Mouse (Mus musculus) naive thymus-derived CD4-positive, alpha-beta T cell, adult 2 months (primary cell): ENCODE results near the gene Gm3238.
"Not testable (repeated sequence)": the region's sequence is repeated elsewhere in the genome, so short reads cannot be mapped to it uniquely, and the experiment has no call there.

Source experiments
- DNase-seq: peaks from one replicate; pipeline ENCODE4 v3.0.0-alpha.2; 2011; ENCODE audit warnings: low read depth

Gene Gm3238

DNA sequence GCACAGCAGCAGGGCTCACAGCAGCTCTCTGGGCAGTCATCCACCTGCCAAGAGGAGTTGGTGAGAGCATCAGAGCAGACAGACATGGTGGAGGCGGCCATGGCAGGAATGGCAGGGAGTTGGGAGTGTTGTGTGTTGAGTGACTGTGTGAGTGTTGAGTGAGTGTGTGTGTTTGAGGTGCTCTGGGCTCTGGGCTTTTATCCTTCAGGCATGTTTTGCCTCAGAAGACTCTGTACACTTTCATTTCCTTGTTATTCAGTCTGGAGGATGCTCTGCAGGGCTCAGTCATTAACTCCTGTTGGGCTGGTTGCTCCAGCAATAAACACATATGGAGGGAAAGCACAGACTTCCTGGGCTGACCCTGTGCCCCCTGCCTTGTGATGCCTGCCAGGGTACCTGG lies at the start of gene Gm3238:
Gm3238 (minus strand) TSS at position 101 of the 400 bp plus-strand sequence.
- DNase-seq: not testable (repeated sequence)

DNA sequence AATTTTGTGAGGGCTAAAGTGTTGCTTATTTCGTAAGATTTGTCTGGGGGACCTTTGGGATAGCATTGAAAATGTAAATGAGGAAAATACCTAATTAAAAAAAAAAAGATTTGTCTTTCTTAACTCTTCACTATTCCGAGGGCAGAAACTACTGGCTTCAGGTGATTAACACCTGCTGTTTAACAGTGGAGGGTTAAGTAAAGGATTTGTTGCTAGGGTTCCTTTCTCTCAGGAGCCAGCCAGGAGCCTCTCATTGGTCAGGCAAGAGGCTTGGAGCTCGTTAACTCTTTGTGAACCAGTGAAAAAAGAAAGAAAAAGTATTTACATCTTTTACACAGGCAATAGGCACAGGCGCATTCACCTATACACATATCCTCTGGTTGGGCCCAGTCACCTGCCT lies 48.1 kb upstream of the Gm3238 start:
- DNase-seq: no peak

DNA sequence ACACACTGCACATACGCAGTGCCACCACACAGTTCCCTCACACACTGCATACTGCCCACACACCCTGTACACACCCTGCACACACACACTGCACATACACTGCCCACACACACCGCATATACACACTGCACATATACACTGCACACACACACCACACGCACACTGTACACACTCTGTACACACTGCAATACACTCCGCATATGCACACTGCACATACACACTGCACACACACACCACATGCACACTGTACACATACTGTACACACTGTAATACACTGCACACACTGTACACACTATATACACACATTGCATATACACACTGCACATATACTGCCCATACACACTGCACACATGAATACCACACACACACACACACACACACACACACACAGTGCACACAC lies 47.4 kb upstream of the Gm3238 start:
- no peak for DNase-seq

DNA sequence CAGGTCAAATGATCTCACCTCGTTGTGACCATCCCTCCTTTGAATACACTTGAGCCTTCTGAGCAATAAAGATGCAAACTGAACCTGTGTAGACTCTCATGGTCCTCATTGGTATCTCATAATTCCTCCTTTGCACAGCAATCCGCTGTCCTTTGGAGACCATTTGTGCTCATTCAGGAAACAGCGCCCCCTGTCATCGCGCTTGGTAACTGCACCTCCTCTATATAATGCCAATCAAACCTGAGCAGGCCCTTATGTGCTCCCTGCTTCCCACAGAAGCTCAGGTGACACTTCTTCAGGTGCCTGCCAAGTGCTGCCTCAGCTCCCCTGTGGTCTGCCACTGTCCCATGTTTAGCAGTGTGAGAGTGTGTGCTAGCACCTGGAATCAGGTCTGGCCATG lies 44.4 kb upstream of the Gm3238 start:
- peak; percentile 42 for DNase-seq

DNA sequence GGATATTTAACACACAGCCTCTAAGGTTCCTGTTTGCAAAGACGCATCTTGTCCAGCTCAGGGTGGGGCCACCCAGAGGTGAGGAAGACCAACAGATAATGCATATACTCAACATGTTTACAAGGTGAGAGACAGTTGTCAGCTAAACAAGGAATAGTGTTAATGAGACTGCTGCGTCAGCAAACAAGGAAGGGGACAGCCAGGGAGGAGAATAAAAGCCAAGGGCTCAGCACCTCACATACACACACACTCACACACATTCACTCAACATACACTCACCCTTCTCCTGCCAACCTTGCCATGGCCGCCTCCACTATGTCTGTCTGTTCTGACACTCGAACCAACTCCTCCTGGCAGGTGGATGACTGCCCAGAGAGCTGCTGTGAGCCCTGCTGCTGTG lies 43.3 kb upstream of the Gm3238 start, which contains the start of gene Gm2696:
Gm2696 (plus strand) TSS at position 301 of the 400 bp plus-strand sequence.
- DNase-seq: no peak

DNA sequence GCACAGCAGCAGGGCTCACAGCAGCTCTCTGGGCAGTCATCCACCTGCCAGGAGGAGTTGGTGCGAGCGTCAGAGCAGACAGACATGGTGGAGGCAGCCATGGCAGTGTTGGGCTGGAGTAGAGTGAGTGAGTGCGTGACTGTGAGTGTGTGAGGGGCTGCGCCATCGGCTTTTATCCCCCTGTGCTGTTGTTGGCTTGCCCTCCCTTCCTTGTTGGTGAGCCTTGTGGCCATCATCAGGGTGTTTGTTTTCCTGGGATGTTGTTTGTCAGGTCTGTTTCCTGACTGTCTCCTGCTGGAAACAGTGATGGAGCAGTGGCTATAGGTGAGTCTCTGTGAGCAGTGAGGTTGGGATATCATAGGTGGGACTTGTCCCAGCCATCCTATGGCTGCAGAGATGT lies 40.6 kb upstream of the Gm3238 start, which contains the start of gene Gm9507:
Gm9507 (minus strand) TSS at position 101 of the 400 bp plus-strand sequence.
- no peak for DNase-seq

DNA sequence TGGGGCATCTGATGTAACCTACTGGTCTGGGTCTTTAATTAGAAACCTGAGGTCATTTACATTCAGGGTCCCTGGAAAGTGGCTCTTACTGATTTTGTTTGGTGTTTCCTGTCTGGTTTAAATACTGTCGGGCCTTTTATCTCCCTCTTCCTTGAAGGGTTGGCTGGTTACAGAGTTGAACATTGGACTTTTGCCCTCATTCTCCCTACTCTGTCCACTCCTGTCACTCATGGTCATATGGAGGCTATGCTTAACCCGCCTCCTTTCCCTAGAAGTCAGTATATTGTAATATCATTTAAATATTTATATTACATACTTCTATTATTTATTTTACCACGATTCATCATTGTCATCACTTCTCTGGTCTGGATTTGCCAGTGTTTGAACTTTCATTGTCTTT lies 33.0 kb upstream of the Gm3238 start:
- no peak for DNase-seq

DNA sequence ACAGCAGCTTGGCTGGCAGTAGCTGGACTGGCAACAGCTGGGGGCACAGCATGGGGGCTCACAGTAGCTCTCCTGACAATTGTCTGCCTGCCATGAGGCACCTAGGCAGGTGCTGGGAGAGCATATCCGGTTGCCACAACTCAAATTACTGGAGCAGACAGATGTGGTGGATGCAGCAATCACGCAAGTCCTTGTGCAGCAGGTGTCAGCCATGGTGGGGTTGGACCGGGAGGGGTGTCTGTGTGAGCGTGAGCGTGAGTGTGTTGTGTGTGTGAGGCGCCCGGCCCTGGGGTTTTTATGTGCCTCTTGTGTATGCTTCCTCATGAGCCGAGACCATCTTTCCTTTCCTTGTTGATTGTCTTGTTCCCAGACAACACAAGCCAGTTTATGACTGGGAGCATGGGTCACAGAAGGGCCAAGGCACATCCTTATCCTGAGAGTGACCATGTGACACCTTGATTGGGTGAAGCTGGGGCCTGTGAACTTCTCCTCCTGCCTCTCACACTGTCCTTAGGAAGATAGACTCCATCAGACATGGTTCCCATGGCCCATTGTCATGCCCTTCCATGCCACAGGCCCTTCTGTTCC lies 27.9 kb upstream of the Gm3238 start, which contains the start of gene Gm19668:
Gm19668 (minus strand) TSS at position 213 of the 588 bp plus-strand sequence.
- no peak for DNase-seq

DNA sequence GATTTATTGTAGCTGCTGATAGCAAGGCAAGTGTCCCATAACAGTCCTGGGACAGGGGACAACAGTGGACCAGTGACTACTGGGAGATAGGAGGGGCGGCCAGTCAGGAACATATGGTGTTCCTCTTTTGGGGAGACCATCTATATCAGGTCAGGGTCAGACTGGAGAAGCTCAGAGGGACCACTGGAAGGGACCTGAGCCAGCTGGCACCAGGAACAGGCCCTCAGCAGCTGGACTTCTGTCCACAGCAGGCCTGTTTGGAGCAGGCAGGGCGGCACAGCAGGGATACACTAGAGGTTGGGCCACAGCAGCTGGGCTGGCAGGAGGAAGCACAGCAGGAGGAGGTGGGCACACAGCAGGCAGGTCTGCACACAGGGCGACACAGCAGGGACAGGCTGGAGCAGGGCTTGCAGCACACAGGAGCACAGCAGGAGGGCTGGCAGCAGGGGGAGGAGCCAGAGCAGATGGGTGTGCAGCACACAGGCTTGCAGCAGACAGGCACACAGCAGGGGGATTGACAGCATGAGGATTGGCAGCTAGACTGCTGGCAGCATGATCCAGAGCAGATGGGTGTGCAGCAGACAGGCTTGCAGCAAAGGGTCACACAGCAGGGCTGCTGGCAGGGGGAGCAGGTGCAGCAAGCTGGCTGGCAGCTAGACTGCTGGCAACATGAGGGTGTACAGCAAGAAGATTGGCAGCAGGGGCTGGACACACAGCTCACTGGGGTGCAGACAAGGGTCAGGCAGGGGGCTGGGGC lies 27.2 kb upstream of the Gm3238 start:
- not testable (repeated sequence) for DNase-seq

DNA sequence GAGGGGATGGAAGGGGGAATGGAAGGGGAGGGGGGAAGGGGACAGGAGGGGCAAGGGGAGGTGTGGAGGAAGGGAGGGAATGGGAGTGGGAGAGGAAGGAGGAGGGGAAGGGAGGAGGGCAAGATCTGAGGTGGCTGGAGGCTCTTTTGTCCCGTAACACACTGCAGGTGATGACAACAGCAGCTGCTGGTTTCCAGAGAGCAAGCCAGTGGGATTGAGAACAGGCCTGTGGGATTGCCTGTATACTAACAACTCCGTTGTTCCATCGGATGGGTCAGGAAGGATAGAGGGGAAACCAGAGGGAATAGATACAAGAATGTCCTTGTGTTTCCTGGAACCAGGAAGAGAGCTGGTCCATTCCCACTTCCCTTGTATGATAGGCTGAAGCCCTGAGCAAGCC lies 26.6 kb upstream of the Gm3238 start:
- no peak for DNase-seq

DNA sequence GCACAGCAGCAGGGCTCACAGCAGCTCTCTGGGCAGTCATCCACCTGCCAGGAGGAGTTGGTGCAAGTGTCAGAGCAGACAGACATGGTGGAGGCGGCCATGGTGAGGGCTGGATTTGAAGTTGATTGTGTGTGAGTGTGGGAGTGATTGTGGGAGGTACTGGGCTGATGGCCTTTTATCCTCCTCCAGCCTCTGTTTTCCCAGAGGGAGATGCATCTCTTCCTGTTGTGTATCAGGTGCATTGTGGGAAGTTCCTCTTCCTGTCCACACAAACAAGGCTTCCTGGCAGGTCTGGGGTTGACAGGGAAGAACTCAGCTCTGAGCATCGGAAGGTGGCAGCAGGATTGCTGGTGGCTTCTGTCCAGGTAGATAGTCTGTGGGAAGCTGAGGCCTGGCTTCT lies 23.9 kb upstream of the Gm3238 start, which contains the start of gene Gm9639:
Gm9639 (minus strand) TSS at position 101 of the 400 bp plus-strand sequence.
- no peak for DNase-seq

DNA sequence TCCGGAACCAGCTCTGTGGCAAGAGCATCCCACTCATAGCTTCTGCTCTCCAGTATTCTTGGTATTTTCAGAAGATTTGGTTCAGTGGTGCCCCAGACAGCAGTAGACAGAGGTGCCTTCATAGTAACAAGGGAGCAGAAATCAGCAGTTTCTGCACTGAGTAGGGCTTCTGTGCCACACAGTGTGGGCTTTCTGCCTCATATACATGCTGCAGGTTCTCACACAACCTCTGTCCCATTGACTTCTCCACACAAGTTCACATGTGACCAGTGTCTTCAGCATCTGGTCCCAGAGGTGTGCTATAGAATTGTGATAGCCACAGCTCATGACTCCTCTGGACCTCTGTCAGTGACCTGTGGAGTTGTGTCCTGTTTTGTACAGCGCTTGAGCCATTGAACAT lies 17.5 kb upstream of the Gm3238 start:
- no peak for DNase-seq

DNA sequence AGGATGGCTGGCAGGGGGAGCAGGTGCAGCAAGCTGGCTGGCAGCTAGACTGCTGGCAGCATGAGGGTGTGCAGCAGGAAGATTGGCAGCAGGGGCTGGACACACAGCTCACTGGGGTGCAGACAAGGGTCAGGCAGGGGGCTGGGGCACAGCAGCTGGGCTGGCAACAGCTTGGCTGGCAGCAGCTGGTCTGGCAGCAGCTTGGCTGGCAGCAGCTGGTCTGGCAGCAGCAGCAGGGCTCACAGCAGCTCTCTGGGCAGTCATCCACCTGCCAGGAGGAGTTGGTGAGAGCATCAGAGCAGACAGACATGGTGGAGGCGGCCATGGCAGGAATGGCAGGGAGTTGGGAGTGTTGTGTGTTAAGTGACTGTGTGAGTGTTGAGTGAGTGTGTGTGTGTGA lies 16.8 kb upstream of the Gm3238 start, which contains the start of gene Gm7137:
Gm7137 (minus strand) TSS at position 325 of the 400 bp plus-strand sequence.
- DNase-seq: not testable (repeated sequence)

DNA sequence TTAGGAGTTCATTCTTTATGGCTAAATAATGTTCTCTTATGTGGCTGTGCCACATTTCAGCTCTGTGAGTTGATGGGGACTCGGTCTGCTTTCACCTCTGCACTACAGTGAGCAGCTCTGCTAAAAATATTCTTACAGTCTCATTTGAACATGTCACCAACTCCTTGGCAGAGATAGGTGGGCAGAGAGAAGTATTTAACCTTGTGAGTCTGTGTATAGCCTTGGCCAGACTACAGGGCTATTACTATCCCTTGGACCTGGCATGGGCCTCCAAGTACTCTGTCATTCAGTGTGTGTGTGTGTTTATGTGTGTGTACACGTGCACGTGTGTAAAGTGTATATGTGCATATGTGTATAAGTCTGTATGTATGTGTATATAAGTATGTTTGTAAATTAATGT lies 12.3 kb upstream of the Gm3238 start:
- not testable (repeated sequence) for DNase-seq

DNA sequence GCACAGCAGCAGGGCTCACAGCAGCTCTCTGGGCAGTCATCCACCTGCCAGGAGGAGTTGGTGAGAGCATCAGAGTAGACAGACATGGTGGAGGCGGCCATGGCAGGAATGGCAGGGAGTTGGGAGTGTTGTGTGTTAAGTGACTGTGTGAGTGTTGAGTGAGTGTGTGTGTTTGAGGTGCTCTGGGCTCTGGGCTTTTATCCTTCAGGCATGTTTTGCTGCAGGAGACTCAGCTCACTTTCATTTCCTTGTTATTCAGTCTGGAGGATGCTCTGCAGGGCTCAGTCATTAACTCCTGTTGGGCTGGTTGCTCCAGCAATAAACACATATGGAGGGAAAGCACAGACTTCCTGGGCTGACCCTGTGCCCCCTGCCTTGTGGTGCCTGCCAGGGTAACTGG lies 11.3 kb upstream of the Gm3238 start, which contains the start of gene Gm3250:
Gm3250 (minus strand) TSS at position 101 of the 400 bp plus-strand sequence.
- DNase-seq: not testable (repeated sequence)

DNA sequence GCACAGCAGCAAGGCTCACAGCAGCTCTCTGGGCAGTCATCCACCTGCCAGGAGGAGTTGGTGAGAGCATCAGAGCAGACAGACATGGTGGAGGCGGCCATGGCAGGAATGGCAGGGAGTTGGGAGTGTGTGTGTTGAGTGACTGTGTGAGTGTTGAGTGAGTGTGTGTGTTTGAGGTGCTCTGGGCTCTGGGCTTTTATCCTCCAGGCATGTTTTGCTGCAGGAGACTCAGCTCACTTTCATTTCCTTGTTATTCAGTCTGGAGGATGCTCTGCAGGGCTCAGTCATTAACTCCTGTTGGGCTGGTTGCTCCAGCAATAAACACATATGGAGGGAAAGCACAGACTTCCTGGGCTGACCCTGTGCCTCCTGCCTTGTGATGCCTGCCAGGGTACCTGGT lies 5.7 kb upstream of the Gm3238 start, which contains the start of gene Gm7138:
Gm7138 (minus strand) TSS at position 101 of the 400 bp plus-strand sequence.
- DNase-seq: not testable (repeated sequence)

DNA sequence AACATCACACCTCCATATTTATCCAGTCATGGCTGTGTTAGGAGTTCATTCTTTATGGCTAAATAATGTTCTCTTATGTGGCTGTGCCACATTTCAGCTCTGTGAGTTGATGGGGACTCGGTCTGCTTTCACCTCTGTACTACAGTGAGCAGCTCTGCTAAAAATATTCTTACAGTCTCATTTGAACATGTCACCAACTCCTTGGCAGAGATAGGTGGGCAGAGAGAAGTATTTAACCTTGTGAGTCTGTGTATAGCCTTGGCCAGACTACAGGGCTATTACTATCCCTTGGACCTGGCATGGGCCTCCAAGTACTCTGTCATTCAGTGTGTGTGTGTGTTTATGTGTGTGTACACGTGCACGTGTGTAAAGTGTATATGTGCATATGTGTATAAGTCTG lies 1.0 kb upstream of the Gm3238 start:
- not testable (repeated sequence) for DNase-seq

DNA sequence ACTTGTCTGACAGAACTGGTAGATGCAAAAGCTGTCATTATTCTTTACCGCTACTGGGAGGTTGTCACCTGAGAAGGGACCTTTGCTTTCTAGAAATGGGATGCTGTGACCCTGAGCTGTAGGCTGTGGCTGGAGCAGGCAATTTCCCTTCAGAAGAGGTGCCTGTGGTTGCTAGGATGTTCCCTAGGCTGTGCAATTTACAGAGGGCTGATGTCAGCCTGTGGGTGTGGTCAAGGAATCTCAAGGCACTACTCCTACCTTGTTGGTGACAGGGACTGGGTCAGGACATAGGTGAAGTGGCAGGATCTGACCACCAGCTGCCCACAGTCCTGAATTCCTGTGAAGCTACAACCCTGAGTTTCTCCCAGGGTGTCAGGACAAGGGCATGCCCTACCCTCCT lies 1.4 kb downstream of the Gm3238 start:
- DNase-seq: no peak

DNA sequence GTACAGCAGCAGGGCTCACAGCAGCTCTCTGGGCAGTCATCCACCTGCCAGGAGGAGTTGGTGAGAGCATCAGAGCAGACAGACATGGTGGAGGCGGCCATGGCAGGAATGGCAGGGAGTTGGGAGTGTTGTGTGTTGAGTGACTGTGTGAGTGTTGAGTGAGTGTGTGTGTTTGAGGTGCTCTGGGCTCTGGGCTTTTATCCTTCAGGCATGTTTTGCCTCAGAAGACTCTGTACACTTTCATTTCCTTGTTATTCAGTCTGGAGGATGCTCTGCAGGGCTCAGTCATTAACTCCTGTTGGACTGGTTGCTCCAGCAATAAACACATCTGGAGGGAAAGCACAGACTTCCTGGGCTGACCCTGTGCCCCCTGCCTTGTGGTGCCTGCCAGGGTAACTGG lies 11.5 kb downstream of the Gm3238 start, which contains the start of gene Gm3233:
Gm3233 (minus strand) TSS at position 101 of the 400 bp plus-strand sequence.
- not testable (repeated sequence) for DNase-seq

DNA sequence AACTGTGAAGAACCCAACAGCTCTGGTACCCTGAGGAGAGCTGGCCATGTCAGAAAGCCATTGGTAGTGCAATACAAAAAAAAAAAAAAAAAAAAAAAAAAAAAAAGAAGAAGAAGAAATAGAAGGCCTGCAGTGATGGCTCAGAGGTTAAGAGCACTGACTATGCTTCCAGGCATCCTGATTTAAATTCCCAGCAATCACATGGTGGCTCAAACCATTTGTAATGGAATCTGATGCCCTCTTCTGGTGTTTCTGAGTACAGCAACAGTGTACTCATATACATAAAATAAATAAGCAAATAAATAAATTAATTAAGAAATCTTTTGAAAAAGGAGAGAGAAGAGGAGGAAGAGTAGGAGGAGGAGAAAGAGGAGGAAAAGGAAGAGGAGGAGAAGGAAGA lies 17.7 kb downstream of the Gm3238 start:
- DNase-seq: peak; percentile 2

DNA sequence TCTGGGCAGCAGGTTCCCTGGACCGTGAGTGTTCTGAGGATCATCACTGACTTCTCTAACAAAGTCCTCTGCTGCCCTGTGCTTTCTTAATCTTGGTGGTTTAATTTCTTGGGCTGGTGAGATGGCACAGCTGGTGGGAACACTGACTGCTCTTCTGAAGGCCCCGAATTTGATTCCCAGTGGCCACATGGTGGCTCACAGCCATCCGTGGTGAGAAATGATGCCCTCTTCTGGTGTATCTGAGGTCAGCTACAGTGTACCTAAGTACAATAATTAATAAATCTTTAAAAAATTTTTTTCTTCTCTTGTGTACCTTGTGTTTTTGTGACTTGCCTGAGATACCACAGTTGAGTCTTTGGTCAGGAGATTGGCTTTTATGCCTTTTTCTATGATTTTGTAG lies 18.8 kb downstream of the Gm3238 start:
- DNase-seq: not testable (repeated sequence)

DNA sequence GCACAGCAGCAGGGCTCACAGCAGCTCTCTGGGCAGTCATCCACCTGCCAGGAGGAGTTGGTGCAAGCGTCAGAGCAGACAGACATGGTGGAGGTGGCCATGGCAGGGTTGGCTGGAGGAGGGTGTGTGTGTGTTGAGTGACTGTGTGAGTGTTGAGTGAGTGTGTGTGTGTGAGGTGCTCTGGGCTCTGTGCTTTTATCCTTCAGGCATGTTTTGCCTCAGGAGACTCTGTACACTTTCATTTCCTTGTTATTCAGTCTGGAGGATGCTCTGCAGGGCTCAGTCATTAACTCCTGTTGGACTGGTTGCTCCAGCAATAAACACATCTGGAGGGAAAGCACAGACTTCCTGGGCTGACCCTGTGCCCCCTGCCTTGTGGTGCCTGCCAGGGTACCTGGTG lies 19.9 kb downstream of the Gm3238 start, which contains the start of gene Gm9736:
Gm9736 (minus strand) TSS at position 101 of the 400 bp plus-strand sequence.
- DNase-seq: not testable (repeated sequence)

DNA sequence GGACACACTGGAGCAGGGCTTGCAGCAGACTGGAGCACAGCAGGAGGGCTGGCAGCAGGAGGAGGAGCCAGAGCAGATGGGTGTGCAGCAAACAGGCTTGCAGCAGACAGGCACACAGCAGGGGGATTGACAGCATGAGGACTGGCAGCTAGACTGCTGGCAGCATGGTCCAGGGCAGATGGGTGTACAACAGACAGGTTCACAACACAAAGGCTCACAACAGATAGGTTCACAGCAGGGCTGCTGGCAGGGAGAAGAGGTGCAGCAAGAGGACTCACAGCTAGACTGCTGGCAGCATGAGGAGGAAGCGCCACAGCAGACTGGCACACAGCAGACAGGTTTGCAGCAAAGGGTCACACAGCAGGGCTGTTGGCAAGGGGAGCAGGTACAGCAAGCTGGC lies 20.4 kb downstream of the Gm3238 start:
- DNase-seq: not testable (repeated sequence)
